Mouse (Mus musculus): ENCODE data around the gene H2afy. TPM values are rescaled to one million over a fixed set of nuclear protein-coding genes. Genes with fewer than 3 reads are reported as not detected.

H2afy gene
- 1,680 and 1,841 TPM in 2 replicates for total RNA-seq (2017)

DNA sequence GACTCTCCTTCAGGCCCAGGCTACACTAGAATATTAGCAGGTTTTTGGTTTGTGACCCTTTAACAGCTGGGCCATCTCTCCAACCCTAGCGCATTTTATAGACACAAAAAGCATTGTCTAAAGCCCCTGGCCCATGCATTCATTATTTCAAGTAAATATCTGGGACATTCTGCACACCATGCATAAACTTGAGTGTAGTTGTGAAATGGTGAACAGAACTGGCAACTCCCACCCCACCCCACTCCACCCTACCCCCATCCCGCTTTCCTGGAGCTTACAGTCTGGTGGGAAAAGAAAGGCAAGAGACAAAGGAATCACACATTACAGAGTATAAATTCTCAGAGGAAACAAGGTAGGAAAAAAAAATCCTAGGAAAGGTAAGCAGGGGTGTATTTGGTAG, at the start of gene H2afy:
Gene H2afy (minus strand): TSS at position 162 of the 400 bp plus-strand sequence.
- no peak for ATAC-seq (replicated peaks; ENCODE audit: low read depth, poor library complexity, severe bottlenecking)

DNA sequence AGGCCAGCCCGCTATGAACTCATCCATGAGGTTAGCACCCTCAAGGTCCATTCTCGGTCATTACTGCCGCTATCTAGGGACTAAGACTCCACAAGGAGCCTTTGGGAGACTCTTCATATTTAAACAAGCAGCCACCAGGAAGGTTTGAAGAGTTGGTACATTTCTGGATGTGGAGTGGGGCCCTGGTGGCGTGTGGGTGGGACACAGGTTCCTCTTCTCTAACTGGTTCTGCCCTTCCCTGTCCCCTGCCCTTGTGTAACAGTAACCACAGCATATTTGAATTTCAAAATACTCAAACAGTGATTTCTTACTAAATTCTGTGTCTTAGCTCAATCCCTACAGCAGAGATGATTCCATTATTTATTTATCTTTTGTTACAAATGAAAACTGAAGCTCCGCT, 47.5 kb upstream of the H2afy start:
- ATAC-seq (replicated peaks; ENCODE audit: low read depth, poor library complexity, severe bottlenecking), result peak; percentile 61

DNA sequence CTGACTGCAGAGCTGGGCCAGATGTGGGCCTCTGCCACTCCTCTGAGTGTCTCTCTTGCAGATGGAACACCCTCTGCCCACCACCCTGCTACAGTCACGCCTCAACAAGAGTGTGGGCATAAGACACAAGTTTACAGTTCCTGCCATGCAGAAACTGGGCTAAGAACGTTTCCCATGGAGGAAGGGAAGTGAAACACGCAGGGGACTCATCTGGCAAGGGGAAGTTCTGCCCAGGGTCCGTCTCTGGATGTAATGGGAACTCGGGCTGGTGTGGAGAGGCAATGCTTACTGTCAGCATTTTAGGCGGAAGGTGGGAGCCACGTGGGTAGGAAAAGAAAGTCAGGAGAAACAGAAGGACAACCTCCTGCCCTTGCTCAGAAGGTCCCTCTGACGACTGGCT, 45.3 kb upstream of the H2afy start:
- peak; percentile 55 for ATAC-seq (replicated peaks; ENCODE audit: low read depth, poor library complexity, severe bottlenecking)

DNA sequence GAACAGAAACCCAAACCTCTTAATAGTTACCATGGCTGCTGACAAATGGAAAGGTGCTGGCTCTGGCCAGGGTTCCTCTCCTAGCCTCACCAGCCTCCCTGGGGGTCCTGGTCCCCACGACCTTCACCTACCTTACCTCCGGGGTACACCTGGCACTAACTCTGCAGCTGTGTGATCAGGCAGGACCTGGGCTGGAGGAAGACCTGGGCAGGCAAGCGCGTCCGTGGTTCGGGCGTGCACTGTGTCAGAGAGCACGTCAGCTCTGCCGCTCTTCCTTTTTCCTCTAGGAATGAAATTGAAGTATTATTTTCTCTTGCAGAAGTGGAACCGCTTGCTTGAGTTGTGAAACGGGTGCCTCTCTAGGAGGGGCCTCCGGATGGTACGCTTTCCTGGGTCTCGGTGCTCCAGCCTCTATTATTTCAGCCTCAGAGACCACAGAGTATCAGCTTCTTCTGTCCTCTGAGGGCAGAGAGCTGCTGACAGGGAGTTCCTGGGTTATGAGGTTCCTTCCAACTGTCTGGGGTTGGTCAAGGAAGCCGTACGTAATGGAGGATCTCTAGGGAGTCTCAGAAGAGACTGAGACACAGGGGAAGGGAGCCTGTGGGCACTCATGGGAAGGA, 42.4 kb upstream of the H2afy start, which contains the start of gene Tifab:
Gene Tifab (minus strand): TSS at position 470 of the 620 bp plus-strand sequence.
- peak; percentile 45 for ATAC-seq (replicated peaks; ENCODE audit: low read depth, poor library complexity, severe bottlenecking)

DNA sequence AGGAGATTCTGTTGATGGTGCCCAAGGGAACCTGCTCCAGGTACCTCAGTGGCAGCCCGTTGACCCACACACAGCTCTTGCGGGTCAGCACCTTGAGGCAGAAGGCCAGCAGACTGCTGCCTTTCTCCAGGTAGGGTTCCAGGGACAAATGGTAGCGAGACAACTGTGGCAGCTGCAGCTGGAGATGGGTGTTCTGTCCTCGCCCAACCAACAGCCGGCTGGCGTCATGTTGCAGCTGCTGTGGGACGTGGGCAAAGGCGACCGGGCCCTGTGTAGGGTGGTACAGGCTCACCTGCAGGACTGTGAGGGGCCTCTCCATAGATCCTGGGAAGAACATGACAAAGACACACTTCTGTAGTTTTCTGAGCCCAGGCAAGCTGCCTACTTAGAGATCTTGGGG, 40.1 kb upstream of the H2afy start:
- ATAC-seq (replicated peaks; ENCODE audit: low read depth, poor library complexity, severe bottlenecking), result no peak

DNA sequence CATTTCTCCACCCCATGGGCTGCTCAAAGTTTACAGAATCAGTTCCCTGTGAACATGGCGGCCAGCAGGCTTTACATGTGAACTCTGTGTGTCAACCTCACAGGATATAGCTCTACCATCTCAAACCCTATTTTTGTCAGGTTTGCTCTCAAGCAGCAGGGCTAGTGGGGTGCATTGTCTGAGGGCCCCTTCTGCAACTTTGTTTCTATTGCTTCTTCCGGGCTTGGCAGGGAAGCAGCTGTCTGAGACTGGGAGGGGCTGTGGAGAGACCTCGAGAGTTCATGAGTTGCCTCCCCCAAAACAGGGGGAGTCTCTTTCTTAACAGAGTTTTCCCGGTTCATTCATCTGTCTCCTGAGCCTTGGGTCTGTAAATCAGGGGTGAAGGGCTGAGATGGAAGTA, 39.7 kb upstream of the H2afy start:
- no peak for ATAC-seq (replicated peaks; ENCODE audit: low read depth, poor library complexity, severe bottlenecking)

DNA sequence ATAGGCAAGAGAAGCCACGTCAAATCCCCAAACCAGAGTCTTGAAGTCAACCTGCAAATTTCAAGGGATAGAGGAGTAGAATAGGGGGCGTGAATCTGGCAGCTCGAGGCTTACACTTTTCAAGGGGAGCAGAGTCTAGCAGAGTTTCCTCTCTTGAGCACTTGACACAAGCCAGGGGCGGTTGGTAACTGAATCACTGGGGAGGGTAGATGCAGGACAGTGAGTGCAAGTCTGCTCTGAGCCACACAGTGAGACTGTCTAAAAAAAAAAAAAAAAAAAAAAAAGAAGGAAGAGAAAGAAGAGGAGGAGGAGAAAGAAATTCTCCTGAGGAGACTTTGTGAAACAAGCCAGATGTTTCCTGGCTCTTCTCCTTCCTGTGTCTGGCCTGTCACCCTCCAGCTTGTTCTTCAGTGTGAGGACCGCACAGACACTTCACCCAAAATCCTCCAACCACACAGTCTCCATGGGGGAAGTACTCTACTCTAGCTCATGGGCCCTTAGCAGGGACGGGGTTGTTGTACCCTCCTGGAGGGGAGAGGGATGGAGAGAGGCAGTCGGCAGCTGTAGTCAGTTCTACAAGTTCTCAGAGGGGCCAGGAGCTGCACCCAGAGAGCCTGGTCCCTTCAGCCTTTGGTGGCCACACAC, 36.9 kb upstream of the H2afy start:
- ATAC-seq (replicated peaks; ENCODE audit: low read depth, poor library complexity, severe bottlenecking), result peak; percentile 92

DNA sequence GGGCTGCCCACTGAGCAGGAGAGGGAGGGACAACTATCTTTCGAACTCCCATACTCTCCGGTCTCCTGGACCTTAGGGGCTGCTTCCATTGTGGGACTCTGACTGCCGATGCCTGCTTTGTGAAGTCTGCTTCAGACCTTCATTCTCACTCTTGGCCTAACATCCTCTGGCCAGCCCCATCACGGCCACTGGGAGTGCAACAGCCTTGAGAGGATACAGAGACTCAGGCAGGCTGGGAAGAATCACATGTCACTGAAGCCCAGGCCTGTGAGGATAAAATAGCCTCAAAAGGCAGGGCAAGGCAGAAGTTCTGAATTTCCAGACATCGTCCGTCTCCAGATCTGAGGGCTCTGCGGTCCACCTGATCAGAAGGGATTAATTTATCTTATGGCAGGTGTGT, 35.9 kb upstream of the H2afy start:
- ATAC-seq (replicated peaks; ENCODE audit: low read depth, poor library complexity, severe bottlenecking), result no peak

DNA sequence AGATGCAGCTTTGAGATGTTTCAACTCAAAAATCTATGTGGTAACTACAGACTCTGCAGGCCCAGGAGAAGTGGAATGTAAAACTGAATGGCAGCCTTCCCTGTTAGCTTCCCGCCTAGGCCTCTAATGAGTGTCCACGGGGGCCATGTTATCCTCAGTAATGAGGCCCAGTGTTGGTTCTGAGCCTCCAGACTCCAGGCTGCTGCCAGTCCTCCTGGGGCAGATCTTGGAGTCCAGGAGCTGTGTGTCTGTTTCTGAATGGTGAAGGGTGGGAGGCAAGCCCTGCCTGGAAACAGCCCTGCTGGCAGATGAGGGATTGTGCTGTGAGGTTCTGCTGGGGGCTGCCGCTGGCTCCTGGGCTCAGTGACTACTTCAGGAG, 32.2 kb upstream of the H2afy start:
- no peak for ATAC-seq (replicated peaks; ENCODE audit: low read depth, poor library complexity, severe bottlenecking)

DNA sequence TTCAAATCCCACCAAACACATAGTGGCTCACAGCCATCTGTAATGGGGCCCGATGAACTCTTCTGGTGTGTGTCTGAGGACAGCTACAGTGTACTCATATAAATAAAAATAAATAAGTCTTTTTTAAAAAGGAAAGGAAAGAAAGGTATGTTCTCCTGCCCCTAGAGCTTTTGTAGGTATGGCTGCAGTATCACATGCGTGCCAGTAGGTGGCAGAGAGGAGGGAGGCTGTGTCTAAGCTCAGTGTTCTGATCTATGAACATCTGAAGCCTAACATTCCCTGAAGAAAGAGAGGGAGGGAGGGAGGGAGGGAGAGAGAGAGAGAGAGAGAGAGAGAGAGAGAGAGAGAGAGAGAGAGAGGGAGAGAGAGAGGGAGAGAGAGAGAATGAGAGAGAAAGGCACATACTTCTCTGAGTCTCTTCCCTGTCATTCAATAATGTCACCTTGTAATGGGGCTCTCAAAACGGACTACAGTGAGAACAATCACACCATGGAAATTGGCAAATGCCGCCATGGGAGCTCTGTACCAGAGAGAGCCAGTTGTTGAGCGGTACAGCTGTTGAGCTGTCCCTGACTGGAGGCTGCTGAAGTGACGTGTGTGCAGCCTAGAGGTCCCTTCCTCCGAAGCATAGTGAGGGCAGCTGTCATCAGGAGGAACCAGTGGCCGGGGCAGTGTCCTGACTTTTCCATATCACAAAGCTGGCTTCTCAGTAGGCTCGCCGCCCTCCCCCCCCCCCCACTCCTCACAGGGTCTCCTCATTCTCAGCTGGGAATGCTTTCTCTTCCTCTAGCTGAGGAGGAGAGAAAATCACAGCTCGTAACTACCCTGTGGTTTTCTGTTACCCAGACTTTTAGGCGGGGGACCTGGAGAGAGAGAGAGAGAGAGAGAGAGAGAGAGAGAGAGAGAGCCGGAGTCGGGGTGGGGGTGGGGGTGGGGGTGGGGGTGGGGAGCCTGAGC, 31.6 kb upstream of the H2afy start:
- ATAC-seq (replicated peaks; ENCODE audit: low read depth, poor library complexity, severe bottlenecking), result no peak

DNA sequence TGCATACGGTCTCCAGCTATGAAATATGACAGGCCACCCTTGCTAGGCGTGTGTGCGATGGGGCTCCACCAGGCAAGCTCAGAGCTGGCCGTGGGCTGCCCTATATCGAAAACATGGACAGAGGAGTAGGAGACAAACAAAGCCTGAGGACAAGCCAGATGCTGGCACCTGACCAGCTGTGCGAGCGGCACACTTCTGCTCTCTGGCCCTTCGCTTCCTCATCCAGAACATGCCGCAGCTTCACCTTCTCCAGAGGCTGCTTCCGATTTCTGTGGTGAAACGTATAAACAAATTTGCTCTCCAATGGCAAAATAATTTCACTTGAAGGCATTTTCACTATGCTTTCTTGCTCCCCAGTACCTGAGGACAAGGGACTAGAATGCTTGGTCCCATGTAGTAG, 29.4 kb upstream of the H2afy start:
- ATAC-seq (replicated peaks; ENCODE audit: low read depth, poor library complexity, severe bottlenecking), result peak; percentile 31; the same call in 1 of the 2 replicates

DNA sequence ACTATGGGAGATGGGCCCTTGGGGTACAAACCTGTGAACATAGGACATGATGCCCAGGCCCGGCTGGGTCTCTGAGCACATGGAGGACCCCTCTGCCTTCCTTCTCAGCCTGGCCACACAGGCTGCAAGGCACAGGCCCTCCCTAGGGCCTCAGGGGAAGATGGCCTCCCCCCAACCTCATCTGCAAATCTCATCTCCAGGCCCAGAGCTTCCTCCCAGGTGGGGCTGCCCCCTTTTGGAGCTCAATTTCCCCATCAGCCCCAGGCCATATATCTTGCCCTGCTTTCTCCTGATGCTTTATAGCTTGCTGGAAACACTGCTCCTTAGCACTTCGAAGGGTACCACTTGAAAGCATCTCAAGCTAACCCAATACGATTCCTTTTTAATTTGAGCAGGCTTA, 28.2 kb upstream of the H2afy start:
- no peak for ATAC-seq (replicated peaks; ENCODE audit: low read depth, poor library complexity, severe bottlenecking)

DNA sequence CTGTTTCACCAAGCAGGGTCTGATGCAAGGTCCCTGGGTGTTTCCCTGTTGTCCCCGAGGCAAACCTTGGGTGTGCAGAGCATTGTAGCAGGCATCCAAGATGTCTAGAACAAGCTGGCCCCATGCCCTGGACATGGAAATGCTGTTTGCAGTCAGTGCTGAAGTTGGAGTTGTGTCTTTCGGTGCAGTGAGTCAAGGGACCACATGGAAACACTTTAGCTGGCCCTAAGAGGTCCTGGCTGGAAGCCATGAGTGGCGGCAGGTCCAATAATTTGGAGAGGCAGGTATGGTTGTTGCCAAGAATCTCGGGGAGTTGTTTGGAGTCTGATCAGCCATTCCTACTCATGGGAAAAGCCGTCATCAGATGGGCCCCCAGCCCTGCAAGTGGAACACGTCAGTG, 27.6 kb upstream of the H2afy start:
- ATAC-seq (replicated peaks; ENCODE audit: low read depth, poor library complexity, severe bottlenecking), result no peak

DNA sequence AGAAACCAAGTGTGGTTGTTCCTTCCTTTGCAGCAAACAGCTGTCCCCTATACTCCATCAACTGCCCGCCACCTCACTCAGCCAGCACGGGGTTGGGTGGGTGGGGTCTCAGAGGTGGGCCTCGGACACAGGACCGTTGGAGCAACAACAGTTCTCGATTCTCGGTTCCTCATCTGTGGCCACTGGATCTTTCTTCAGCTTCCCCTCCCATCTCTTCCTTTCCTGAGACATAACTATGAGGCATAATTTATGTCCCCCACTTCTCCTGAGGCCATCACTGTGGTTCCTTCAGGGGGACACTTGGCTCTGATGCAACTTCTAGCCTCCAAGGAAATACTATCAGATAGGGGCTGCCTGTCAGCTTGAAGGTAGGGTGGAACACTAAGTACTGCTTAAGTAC, 26.7 kb upstream of the H2afy start:
- ATAC-seq (replicated peaks; ENCODE audit: low read depth, poor library complexity, severe bottlenecking), result peak; percentile 46

DNA sequence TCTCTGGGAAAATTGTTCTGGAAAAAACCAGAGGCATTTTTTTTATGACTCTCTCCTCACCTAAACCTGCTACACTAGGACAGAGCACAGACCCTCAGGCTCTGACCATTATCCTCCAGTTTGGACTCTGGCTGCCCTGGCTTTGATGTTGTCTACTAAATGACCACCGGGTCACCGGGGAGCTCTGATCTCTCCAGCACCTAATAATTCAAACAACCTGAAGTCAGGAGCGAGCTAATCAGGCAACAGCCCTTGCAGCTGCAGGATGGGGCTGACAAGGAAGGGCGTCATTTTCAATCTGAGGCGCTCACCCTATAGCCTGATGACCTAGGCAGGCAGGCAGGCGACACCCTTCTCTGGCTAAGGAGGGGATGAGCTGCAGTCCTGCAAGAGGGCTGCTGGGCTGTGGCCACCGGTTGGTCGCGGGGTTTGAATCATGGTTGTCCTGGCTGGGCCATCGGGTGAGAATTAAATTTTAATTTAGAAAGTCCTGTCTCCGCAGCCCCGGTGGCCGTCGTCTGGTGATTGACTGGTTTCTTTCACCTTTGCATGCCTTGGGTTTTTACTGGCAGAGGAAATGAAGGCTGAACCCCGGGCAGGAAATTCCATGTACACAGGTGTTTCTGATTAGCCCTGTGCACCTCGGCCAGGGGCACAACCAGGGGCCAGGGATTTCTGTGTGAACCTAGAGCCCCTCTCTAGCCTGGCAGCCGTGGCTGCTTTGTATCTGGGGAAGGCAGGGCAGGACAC, 23.6 kb upstream of the H2afy start:
- no peak for ATAC-seq (replicated peaks; ENCODE audit: low read depth, poor library complexity, severe bottlenecking)

DNA sequence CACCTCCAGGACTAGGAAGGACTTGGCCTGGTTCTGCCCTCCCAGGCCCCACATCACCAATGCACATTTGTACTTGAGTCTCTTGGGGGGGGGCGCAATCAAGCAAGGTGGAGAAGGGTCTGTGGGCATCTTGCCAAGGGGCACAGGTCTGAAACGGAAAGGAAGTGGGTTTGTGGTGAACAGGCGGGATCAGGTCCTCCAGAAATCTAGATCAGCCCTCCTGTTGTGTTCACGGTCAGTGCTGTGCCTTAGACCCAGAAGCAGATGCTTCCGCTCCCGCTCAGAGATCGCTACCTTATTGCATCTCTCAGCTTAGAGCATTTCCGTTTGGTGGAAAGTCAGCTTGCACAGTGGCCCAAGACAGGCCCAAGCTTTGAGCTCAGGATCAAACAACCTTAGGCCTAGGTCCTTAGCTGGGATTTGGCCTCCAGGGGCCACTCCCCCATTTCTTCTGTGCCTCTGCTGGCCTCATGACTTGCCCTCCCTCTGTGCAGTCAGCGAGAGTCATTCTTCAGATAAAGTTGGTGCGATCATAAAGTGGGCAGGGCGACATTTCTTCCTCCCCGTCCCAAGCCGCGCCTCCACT, 22.9 kb upstream of the H2afy start:
- ATAC-seq (replicated peaks; ENCODE audit: low read depth, poor library complexity, severe bottlenecking), result peak; percentile 80

DNA sequence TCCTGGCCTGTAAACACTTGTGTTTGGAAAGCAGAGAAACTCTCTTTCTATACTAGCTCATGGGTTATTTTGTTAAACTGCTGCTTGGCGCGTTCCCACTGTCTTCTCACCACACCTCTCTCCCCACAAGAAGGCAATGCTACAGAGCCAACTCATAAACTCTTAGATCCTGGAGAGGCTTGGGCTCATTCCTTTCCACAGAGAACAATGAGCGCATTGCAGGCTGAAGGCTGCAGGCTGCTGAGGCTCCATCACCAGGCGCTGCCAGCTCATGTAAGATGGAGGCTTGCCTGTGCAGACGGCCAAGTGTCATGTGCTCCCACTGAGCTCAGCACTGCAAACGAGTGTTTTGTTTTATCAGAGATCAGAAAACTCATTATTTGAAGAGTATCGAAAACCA, 19.5 kb upstream of the H2afy start:
- ATAC-seq (replicated peaks; ENCODE audit: low read depth, poor library complexity, severe bottlenecking), result no peak

DNA sequence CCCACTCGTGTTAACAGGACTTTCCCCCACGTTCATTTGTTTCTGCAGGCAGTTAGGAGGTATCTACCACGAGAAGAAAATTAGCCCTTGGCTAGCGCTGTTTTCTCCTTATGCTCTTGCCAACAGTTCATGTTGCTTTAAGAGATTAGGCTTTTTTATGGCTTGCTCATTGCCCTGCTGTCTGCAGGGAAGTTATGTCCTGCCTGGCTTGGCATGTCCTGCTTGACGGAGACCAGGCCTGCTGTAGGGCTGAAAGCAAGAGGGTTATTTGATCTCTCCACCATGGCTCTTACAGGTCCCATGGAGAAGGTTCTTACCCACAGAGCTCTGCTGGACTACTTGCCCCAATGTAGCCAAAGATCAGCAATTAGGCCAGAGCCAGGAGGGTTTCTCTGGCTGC, 18.9 kb upstream of the H2afy start:
- ATAC-seq (replicated peaks; ENCODE audit: low read depth, poor library complexity, severe bottlenecking), result no peak

DNA sequence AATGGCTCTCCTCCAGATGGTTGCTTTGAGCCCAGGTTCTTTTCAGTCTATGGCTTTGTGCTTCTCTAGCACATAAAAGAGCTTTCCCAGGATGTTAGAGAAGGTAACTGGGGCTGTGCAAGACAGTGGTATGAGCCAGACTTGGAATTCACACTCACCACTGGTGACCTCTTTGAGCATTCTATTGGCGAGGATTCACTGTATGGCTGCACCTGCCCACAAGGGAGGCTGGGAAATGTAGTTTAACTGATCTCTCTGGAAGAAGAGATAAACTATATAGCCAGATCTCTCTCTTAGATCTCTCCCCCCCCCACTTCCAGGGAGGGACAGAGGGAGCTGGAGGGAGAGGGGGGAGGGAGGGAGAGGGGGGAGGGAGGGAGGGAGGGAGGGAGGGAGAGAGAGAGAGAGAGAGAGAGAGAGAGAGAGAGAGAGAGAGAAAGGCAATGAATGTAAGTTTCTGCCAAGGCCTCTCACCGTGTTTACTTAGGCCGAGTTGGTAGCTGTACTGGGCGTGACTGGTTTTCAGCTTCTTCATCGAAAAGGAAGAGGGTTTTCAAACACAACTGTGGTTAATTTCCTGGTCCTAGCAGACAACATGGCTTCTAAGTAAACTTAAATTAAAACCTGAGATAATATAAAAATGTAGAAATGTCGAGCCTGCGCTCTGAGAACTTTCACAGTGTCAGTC, 16.8 kb upstream of the H2afy start:
- ATAC-seq (replicated peaks; ENCODE audit: low read depth, poor library complexity, severe bottlenecking), result no peak

Data from common myeloid progenitor, adult 5-6 weeks (primary cell).